Mouse (Mus musculus) layer of hippocampus, postnatal 10 days (tissue): ENCODE measurements at regions not wholly inside any gene's neighbourhood (a gene's known extent, or its start where the extent isn't known, plus 50 kb on each side); places are given as distances from the start of the nearest gene placed in this dataset.

Experiments
- DNase-seq, 2 experiments: peaks; one replicate each; pipeline ENCODE4 v3.0.0; 2021; ENCODE audit warnings: low spot score in 2 of 2

DNA sequence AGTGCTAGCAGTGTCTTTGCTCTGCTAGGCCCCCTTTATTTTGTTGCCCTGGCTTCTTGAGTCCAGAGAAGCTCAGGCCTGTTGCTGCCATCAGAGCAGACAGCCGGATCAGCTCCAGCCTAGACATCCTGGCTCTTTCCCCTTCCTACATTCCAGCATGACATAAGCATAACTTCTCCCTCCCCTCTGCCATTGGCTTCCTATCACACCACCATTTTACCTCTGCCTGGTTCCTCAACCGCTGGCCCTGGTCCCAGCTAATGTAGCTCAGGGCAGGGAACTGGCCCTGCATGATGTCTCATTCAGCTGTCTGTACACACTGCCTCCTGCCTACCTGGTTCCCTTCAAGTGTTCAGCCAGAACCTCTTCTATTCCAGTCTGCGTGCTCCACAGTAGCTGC is 146.5 kb downstream of the Tmem121 start:
- DNase-seq = peak in 1 of 2 experiments; percentile 0

- DNase-seq = no peak
Measured at GRCm38 (mm10) chr12:113333399-113333798, 147.7 kb downstream of the Tmem121 start.

DNA sequence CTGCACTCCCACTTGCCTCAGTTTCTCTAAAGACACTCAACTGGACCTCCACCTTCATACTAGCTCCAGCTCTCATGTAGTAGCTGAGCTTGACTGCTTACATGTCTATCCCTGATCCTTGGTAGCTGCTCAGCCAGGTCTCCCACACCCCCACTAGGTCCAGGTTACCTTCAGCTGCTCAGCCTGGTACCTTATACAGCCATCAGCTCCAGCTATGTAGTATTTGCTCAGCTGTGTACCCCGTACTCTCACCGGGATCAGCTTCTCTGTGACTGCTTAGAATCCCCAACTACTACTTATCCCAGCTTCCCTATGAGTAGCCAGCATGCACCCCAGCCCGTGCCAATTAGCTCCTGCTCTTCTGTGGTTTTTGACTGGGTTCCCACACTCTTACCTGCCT is 148.1 kb downstream of the Tmem121 start:
- peak in 1 of 2 experiments; percentile 1 for DNase-seq

DNA sequence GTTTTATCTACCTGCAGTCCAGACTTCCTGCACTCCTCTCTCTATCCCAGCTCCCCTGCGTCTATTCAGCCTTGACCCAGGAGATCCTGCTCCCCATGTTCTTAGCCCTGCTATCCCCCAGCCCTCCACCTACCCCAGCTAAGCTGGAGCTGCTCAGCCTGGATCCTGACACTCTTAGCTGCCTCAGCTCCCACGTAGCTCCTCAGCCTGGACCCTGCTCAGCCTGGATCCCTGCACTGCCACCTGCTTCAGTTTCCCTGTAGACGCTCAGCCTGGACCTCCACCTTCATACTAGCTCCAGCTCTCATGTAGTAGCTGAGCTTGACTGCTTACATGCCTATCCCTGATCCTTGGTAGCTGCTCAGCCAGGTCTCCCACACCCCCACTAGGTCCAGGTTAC is 151.5 kb downstream of the Tmem121 start:
- no peak for DNase-seq

DNA sequence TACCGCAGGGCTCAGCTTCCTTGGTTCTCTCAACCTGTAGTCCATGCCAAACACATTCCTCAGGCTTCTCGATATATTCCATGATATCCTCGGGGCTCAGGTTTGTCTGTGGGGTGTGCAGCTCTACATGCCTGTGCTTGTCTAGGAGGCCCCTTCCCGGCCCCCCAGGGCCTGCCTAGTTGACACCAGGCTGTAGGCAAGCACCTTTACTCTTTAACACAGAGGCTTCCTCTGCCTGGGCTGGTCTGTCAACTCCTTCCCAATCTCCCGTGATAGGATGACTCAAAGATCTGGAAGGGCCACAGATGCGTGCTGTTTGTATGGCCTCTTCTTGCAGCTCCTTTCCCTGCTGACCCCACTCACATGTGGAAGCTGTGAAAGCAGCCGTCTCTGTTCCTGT is 150.4 kb upstream of the Adam6b start:
- no peak for DNase-seq

DNA sequence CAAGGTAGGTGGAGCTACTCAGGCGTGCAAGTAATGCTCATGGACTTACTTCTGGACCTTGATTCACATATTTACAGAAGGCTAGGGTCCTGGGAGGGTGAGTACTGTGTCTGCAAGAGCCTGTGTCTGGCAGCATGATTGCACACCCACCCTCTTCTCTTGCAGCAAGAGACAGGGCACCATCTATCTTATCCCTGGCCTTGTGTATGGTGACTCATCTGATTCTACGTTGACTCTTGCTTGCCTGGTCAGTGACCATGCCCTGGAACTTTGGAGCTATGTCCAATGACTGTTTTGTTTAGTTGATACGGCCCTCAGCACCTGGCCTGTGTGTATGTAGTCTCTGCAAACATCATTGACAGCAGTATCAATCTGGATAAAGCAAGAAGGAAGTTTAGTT is 148.3 kb upstream of the Adam6b start:
- no peak for DNase-seq

GRCm38 (mm10) chr12:113355132-113355531 is 134.2 kb upstream of the Adam6b start:
- DNase-seq = no peak

GRCm38 (mm10) chr12:113358077-113358476 is 131.2 kb upstream of the Adam6b start:
- no peak for DNase-seq

DNA sequence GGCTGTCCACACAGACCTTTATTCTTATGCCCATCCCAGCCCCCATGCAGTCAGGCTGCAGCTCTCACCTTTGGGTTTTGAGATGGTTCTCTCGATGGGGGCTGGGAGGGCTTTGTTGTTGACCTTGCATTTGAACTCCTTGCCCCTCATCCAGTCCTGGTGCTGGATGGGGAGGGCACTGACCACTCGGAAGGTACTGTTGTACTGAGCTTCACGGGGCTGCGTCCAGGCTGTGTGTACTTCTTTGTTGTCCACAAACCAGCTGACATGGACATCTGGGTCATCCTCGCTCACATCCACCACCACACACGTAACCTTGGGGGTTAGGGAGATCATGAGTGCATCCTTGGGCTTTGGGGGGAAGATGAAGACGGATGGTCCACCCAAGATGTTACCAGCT is 129.3 kb upstream of the Adam6b start:
- DNase-seq = no peak

- no peak for DNase-seq
Measured at GRCm38 (mm10) chr12:113362409-113363038, 126.8 kb upstream of the Adam6b start.

- DNase-seq = no peak
Measured at GRCm38 (mm10) chr12:113364023-113364422, 125.3 kb upstream of the Adam6b start.

- no peak for DNase-seq
Measured at GRCm38 (mm10) chr12:113364437-113364836, 124.9 kb upstream of the Adam6b start.

GRCm38 (mm10) chr12:113365783-113366182 is 123.5 kb upstream of the Adam6b start:
- no peak for DNase-seq

- no peak for DNase-seq
Measured at GRCm38 (mm10) chr12:113366394-113366793, 122.9 kb upstream of the Adam6b start.

- no peak for DNase-seq
Measured at GRCm38 (mm10) chr12:113401578-113402113, 87.7 kb upstream of the Adam6b start.

DNA sequence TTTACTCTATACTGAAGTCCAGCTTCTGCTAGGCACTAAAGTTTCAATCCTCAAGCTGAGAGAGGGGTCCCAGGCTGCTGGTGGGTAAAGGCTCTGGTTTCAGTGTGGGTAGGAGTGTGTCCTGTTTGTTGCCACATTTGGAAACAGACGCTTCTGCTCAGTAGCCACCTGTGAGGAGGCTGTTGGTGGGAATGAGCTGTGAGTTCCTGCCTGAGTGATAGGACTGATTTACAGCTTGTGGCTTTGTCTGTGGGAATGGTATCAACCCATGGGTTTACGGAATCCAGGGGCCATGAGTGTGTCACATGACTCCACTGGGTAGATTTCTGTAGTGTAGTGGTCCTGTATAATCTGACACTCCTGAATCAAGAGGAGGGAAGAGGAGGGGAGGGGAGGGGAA is 86.5 kb upstream of the Adam6b start:
- DNase-seq = no peak

DNA sequence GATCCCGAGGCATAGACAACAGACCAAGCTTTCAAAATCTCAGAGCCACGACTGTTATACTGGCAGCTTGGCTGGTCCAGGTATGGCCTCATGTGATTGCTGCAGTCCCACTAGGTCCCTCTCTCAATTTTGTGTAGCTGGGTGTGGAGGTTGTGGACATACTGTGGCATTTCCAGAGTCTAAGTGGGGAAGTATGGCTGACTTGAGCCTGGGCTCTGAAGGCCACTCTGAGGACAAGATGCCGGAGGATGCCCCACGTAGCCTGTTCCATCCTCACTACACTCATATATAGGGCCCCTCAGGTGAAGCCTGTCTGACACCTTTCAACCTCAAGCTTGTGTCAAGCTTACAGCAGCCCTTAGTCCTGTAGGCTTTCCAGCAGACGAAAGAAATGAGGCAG is 78.2 kb upstream of the Adam6b start:
- no peak for DNase-seq

DNA sequence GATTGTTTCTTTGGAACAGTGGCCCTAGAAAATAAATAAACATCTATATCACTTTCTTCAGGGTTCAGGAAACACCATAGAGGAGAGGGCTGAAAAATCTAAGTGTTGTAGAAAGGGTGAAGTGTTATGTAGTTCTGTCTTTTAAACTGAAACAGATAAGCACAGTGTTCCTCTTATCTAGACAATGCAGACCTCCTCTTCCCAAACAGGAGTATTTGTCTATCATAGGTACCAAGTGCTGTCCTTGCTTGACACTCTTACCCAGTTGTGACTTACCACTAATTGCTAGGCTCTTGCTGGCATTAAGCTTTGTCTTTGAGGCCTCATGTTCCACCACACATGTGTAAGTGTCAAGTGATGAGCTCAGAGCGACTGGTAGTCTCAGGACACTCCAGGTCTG is 75.3 kb upstream of the Adam6b start:
- DNase-seq = no peak

DNA sequence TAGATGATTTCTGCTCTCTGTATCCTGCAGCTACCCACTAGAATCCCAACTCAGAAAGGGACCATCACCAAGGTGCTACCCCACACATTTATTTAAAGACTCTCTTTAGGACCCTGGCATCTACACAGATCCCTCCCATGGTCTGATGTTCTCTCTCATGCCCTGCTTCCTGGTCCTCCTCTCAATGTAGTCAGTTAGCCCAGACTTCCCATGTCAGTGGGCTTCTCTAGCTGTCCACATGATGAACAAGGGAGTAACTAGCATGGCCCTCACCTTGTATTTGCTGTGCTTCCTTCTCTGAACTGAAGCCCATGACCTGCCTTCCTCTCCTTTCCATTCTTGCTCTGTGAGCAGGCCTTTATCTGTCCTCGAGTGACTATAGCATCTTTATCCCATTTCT is 71.8 kb upstream of the Adam6b start:
- no peak for DNase-seq

DNA sequence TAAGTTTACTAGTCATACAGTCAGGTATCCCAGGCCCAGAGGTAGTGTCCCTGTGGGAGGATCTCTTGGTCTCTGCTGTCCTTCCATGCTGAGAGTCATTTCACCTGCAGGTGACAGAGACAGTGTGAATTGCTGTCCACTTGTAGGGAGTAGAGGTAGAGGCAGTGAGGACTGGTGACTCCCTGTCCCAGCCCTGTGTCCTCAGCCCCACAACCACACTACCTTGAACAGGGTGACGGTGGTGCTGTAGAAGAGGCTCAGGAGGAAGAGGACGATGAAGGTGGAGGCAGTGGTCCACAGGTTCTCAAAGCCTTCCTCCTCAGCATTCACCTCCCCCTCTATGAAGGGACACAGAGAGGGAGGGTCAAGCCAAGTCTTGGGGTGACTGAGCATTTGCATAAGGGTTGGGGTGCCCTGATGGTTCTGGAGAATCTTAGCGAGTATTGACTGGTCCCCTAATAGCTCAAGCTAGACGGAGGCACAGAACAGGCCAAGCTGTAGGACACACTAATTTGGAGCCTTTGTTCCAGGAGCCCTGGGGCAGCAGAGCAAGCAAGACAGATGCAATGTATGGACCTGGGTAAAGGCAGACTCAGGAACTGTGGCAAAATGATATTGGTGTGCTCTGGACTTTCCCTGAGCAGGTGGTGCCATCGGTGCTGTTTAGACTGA is 70.4 kb upstream of the Adam6b start:
- no peak for DNase-seq

DNA sequence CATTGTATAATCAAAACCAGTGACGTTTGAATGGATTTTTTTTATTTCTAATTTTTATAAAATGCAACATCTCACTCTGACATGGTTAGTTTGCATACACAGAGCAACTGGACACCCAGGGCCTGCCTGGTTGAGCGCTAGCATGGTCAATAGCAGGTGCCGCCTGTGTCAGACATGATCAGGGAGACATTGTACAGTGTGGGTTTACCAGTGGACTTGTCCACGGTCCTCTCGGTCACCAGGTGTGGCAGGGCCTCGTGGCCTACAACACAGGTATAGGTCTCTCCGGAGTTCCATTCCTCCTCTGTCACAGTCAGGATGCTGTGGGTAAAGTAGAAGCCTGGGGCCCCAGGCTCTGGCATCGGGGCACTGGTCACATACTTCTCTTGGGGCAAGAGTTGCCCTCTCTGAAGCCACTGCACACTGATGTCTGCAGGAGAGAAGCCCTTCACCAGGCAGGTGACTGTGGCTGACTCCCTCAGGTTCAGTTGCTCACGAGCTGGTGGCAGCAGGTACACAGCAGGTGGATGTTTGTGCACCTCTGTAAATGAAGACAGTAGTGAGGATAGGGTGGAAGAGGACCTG is 68.5 kb upstream of the Adam6b start:
- no peak for DNase-seq

DNA sequence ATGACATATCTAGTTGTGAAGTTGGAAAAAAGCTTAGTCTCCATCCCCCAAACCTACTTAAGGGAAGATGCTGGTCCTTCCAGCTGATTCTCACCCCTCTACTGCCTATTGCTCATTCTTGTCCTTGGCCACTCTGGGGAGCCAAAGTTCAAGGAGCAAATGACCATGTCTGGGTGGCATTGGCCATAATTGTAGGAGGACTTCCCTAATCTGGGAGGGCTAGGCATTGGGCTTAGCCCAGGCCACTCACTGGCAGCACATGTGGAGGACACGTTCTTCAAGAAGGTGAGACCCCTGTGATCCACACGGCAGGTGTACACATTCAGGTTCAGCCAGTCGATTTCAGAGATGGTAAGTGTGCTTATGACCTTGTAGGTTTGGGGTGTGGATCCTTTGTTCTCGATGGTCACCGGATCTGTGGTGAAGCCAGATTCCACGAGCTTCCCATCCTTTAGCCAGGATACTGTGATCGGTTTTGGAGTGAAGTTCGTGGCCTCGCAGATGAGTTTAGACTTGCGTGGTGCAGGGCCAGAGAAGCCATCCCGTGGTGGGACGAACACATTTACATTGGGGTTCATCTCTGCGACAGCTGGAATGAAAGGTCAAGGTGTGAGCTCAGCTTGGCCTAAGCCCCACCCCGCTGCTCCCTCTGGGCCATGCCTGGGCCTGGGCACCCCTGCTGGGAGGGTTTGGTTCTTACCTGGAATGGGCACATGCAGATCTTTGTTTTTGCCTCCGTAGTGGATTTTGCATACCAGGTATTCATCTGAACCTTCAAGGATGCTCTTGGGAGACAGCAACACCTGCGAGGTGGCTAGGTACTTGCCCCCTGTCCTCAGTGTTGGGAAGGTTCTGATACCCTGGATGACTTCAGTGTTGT is 67.4 kb upstream of the Adam6b start:
- DNase-seq = no peak
